Mouse (Mus musculus): ENCODE data around the gene Snap25. TPM values are rescaled to one million over a fixed set of nuclear protein-coding genes. Genes with fewer than 3 reads are reported as not detected.

Snap25 gene
- total and polyA plus RNA-seq, 3 experiments = 0.11 TPM; not detected in 2

GRCm38 (mm10) chr2:136796518-136796917 is 83.3 kb downstream of the Snap25 start:
- TF ChIP-seq POLR2AphosphoS5 (IDR thresholded peaks at IDR 0.05; ENCODE audit: insufficient replicate concordance, low read depth, low read length) = no peak
- TF ChIP-seq CTCF (IDR thresholded peaks at IDR 0.05; ENCODE audit: low read depth, low read length) = no peak
- no peak for TF ChIP-seq TAL1 (conservative IDR thresholded peaks at IDR 0.05; ENCODE audit: low read depth, low read length)
- no peak for TF ChIP-seq GATA2 (IDR thresholded peaks at IDR 0.05; ENCODE audit: borderline replicate concordance, low read depth, low read length)
- no peak for TF ChIP-seq GATA1 (IDR thresholded peaks at IDR 0.05; ENCODE audit: borderline replicate concordance, low read length)
- Histone ChIP-seq H3K36me3 (replicated peaks) (no peaks in the 10 kb centered on the region), H3K9me3 (replicated peaks) (no peaks in the 10 kb centered on the region), H3K4me3 (ENCODE audit: low read depth, low read length) (no peak overlapping the region), H3K27me3 (ENCODE audit: insufficient read depth, low read length) (no peaks in the 10 kb centered on the region), H3K4me1 (ENCODE audit: insufficient read depth, low read depth, low read length) (no peaks in the 10 kb centered on the region)
- no peak for ATAC-seq (ENCODE audit: extremely low read depth, insufficient number of reproducible peaks, low FRiP score, poor library complexity, severe bottlenecking)
- no peak for DNase-seq (ENCODE audit: low spot score)

- no peak for ATAC-seq (ENCODE audit: extremely low read depth, insufficient number of reproducible peaks, low FRiP score, poor library complexity, severe bottlenecking)
- Histone ChIP-seq H3K4me3 (ENCODE audit: low read depth, low read length) (no peak overlapping the region), H3K9me3 (replicated peaks) (no peaks in the 10 kb centered on the region), H3K4me1 (ENCODE audit: insufficient read depth, low read depth, low read length) (no peaks in the 10 kb centered on the region), H3K27me3 (ENCODE audit: insufficient read depth, low read length) (no peaks in the 10 kb centered on the region), H3K36me3 (replicated peaks) (no peaks in the 10 kb centered on the region)
- no peak for TF ChIP-seq GATA2 (IDR thresholded peaks at IDR 0.05; ENCODE audit: borderline replicate concordance, low read depth, low read length)
- TF ChIP-seq CTCF (IDR thresholded peaks at IDR 0.05; ENCODE audit: low read depth, low read length) = no peak
- TF ChIP-seq GATA1 (IDR thresholded peaks at IDR 0.05; ENCODE audit: borderline replicate concordance, low read length) = no peak
- TF ChIP-seq TAL1 (conservative IDR thresholded peaks at IDR 0.05; ENCODE audit: low read depth, low read length) = no peak
- no peak for TF ChIP-seq POLR2AphosphoS5 (IDR thresholded peaks at IDR 0.05; ENCODE audit: insufficient replicate concordance, low read depth, low read length)
- no peak for DNase-seq (ENCODE audit: low spot score)
These were observed 85.7 kb downstream of the Snap25 start for GRCm38 (mm10) chr2:136798887-136799430.

DNA sequence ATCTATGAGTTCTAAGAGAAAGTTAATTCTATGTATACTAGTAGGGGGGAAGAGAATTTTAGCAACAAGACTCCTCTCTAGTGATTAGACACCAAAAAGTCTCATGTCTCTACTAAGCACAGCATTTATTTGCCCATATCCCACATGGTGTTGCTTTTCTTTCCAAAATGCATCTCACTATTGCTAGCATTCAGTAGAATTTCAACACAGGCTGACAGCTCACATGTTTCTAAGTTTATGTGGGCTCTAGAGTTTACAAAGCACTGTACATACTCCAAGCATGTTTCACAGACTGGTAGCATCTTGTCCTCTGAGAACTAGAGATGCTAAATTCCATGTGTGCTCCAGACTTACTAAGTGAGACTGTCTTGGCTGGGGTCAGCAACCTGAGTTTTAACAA is 87.8 kb downstream of the Snap25 start:
- Histone ChIP-seq H3K27me3 (ENCODE audit: insufficient read depth, low read length) (no peaks in the 10 kb centered on the region), H3K4me1 (ENCODE audit: insufficient read depth, low read depth, low read length) (no peaks in the 10 kb centered on the region), H3K9me3 (replicated peaks) (no peaks in the 10 kb centered on the region), H3K4me3 (ENCODE audit: low read depth, low read length) (no peak overlapping the region), H3K36me3 (replicated peaks) (no peaks in the 10 kb centered on the region)
- TF ChIP-seq GATA2 (IDR thresholded peaks at IDR 0.05; ENCODE audit: borderline replicate concordance, low read depth, low read length) = no peak
- TF ChIP-seq TAL1 (conservative IDR thresholded peaks at IDR 0.05; ENCODE audit: low read depth, low read length) = no peak
- TF ChIP-seq POLR2AphosphoS5 (IDR thresholded peaks at IDR 0.05; ENCODE audit: insufficient replicate concordance, low read depth, low read length) = no peak
- no peak for TF ChIP-seq GATA1 (IDR thresholded peaks at IDR 0.05; ENCODE audit: borderline replicate concordance, low read length)
- no peak for TF ChIP-seq CTCF (IDR thresholded peaks at IDR 0.05; ENCODE audit: low read depth, low read length)
- no peak for ATAC-seq (ENCODE audit: extremely low read depth, insufficient number of reproducible peaks, low FRiP score, poor library complexity, severe bottlenecking)
- no peak for DNase-seq (ENCODE audit: low spot score)

DNA sequence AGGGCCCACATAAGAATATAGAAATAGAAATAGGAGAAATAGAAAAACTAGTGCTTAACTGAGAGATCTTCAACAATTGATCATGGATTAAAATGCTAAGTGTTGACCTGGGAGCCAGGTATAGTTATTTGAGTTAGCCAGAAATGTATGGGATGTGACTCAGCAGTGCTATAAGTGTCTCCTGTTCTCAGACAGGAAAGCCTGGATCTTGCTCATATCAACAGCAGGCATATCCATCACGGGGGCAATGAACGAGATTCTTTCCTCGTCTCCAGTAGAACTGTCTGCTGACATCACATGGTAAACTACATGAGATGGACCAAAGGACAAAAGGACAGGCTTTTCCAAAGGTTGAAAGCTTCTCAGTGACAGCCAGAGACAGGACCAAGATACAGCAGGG is 88.8 kb downstream of the Snap25 start:
- H3K27me3 ChIP-seq (ENCODE audit: insufficient read depth, low read length) = no peaks in the 10 kb centered on the region
- H3K9me3 ChIP-seq (replicated peaks) = no peaks in the 10 kb centered on the region
- no peak for TF ChIP-seq GATA1 (IDR thresholded peaks at IDR 0.05; ENCODE audit: borderline replicate concordance, low read length)
- no peak for TF ChIP-seq CTCF (IDR thresholded peaks at IDR 0.05; ENCODE audit: low read depth, low read length)
- no peak for TF ChIP-seq TAL1 (conservative IDR thresholded peaks at IDR 0.05; ENCODE audit: low read depth, low read length)
- TF ChIP-seq POLR2AphosphoS5 (IDR thresholded peaks at IDR 0.05; ENCODE audit: insufficient replicate concordance, low read depth, low read length) = no peak
- TF ChIP-seq GATA2 (IDR thresholded peaks at IDR 0.05; ENCODE audit: borderline replicate concordance, low read depth, low read length) = no peak
- no peak overlapping the region for H3K4me3 ChIP-seq (ENCODE audit: low read depth, low read length)
- DNase-seq (ENCODE audit: low spot score) (no peak), ATAC-seq (ENCODE audit: extremely low read depth, insufficient number of reproducible peaks, low FRiP score, poor library complexity, severe bottlenecking) (no peak)
- no peaks in the 10 kb centered on the region for H3K4me1 ChIP-seq (ENCODE audit: insufficient read depth, low read depth, low read length)
- no peaks in the 10 kb centered on the region for H3K36me3 ChIP-seq (replicated peaks)

DNA sequence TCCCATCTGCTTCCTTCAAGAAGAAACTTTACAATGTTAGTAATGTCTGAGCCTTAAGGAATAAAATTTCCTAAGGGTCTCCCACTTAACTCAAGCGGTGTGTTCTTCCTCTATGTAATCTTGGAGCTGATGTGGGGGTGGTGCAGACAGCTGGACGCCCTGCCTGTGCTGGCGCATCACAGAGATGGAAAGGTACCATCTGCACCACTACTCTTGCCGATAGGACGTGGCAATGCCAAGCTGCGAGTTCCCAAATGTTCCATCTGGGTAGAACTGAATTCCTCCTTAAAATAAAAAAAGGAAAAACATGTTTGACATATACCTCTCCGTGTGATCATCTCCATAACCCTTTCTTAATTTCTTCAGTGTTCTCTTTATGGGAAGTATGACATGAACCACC is 89.9 kb downstream of the Snap25 start:
- DNase-seq (ENCODE audit: low spot score) = no peak
- Histone ChIP-seq H3K27me3 (ENCODE audit: insufficient read depth, low read length) (no peaks in the 10 kb centered on the region), H3K4me3 (ENCODE audit: low read depth, low read length) (no peak overlapping the region), H3K4me1 (ENCODE audit: insufficient read depth, low read depth, low read length) (no peaks in the 10 kb centered on the region), H3K9me3 (replicated peaks) (no peaks in the 10 kb centered on the region), H3K36me3 (replicated peaks) (no peaks in the 10 kb centered on the region)
- no peak for ATAC-seq (ENCODE audit: extremely low read depth, insufficient number of reproducible peaks, low FRiP score, poor library complexity, severe bottlenecking)
- TF ChIP-seq TAL1 (conservative IDR thresholded peaks at IDR 0.05; ENCODE audit: low read depth, low read length) (no peak), GATA2 (IDR thresholded peaks at IDR 0.05; ENCODE audit: borderline replicate concordance, low read depth, low read length) (no peak), CTCF (IDR thresholded peaks at IDR 0.05; ENCODE audit: low read depth, low read length) (no peak)

- no peaks in the 10 kb centered on the region for H3K27me3 ChIP-seq (ENCODE audit: insufficient read depth, low read length)
- TF ChIP-seq GATA2 (IDR thresholded peaks at IDR 0.05; ENCODE audit: borderline replicate concordance, low read depth, low read length) (no peak), CTCF (IDR thresholded peaks at IDR 0.05; ENCODE audit: low read depth, low read length) (no peak), POLR2AphosphoS5 (IDR thresholded peaks at IDR 0.05; ENCODE audit: insufficient replicate concordance, low read depth, low read length) (no peak), GATA1 (IDR thresholded peaks at IDR 0.05; ENCODE audit: borderline replicate concordance, low read length) (no peak)
- no peaks in the 10 kb centered on the region for H3K36me3 ChIP-seq (replicated peaks)
- no peaks in the 10 kb centered on the region for H3K4me1 ChIP-seq (ENCODE audit: insufficient read depth, low read depth, low read length)
- DNase-seq (ENCODE audit: low spot score) (no peak), ATAC-seq (ENCODE audit: extremely low read depth, insufficient number of reproducible peaks, low FRiP score, poor library complexity, severe bottlenecking) (no peak)
- H3K9me3 ChIP-seq (replicated peaks) = no peaks in the 10 kb centered on the region
- H3K4me3 ChIP-seq (ENCODE audit: low read depth, low read length) = no peak overlapping the region
These were observed 94.9 kb downstream of the Snap25 start for GRCm38 (mm10) chr2:136807992-136808726.

Data from G1E (cell line).